15 mouse cellular contexts compared by ENCODE assay signal in the genomic region with DNA sequence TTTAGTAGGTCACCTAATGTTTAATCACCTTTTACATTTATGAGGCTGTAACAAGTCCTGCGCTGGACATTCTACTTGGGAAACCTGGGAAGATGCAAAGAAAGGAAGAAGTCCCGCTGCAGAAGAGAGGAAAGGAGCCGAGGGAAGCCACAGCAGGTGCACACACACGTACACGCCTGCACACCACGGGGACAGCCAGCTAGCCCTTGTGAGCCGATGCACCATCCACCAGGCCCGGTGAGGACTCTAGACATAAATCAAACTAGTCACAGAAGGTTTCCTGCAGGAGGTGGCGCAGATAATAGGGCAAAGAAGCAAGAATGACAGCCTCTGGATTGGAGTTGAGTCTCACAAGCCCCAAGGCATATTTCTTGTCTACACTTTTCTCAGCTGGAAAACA.
"Had no signal": no experiment of that assay in that cellular context is flagged by ENCODE, and none has a peak within 500 bp of the region (broad histone marks: within the 10 kb centered on the region; RNA-seq: fewer than 3 reads in every experiment).

No protein-coding gene starts in this region.

- H3K27ac ChIP-seq: intestine, embryonic 15.5 days; layer of hippocampus, adult 2 months; limb, embryonic 12.5 days; liver, embryonic 13.5 days; midbrain, embryonic 15.5 days; neural tube, embryonic 13.5 days had no signal

- DNase-seq: kidney, adult 18-20 months; kidney, postnatal 10 days; kidney, postnatal 4 days; liver; liver, embryonic 13.5 days; liver, postnatal 0 days; right cerebral cortex, adult 18-20 months; right cerebral cortex, postnatal 4 days; spleen, adult 18-20 months had no signal

- H3K9ac ChIP-seq: intestine, embryonic 15.5 days; limb, embryonic 12.5 days; liver, embryonic 13.5 days; liver, postnatal 0 days; midbrain, embryonic 15.5 days; neural tube, embryonic 13.5 days had no signal

- H3K36me3 ChIP-seq: intestine, embryonic 15.5 days; limb, embryonic 12.5 days; liver, embryonic 13.5 days; midbrain, embryonic 15.5 days; neural tube, embryonic 13.5 days had no signal

- H3K4me3 ChIP-seq: intestine, embryonic 15.5 days; layer of hippocampus, adult 2 months; limb, embryonic 12.5 days; liver, embryonic 13.5 days; midbrain, embryonic 15.5 days; neural tube, embryonic 13.5 days had no signal

- ATAC-seq: intestine, embryonic 15.5 days; liver, postnatal 0 days; midbrain, embryonic 15.5 days had no signal

- H3K9me3 ChIP-seq: intestine, embryonic 15.5 days; limb, embryonic 12.5 days; liver, embryonic 13.5 days; midbrain, embryonic 15.5 days; neural tube, embryonic 13.5 days had no signal

- H3K4me2 ChIP-seq: intestine, embryonic 15.5 days; limb, embryonic 12.5 days; liver, embryonic 13.5 days; midbrain, embryonic 11.5 days; midbrain, embryonic 15.5 days; neural tube, embryonic 13.5 days had no signal

- H3K27me3 ChIP-seq: intestine, embryonic 15.5 days; limb, embryonic 12.5 days; liver, embryonic 13.5 days; midbrain, embryonic 15.5 days; neural tube, embryonic 13.5 days had no signal
